Mouse (Mus musculus) intestine, embryonic 16.5 days (tissue): Measurements from ENCODE around the gene Ccdc85c. TPM values are rescaled to one million over a fixed set of nuclear protein-coding genes. Genes with fewer than 3 reads are reported as not detected.

Experiments used
- ATAC-seq: fragments of 200-750 bp; cut with Nextera tagmentation; 2 replicates; pipeline ENCODE4 v1.8.0; 2017; ENCODE audit warnings: moderate TSS enrichment, moderate library complexity
- H3K27ac ChIP-seq: fragments of 300-500 bp; sonication (generic); 2 replicates; pipeline ENCODE4 v1.5.1; 2014; ENCODE audit warnings: mild to moderate bottlenecking, low read length
- H3K27me3 ChIP-seq: fragments of 300-500 bp; sonication (generic); replicated peaks from 2 replicates; pipeline ENCODE4 v1.6.1; 2014; ENCODE audit warnings: low read length, control low read depth, mixed read lengths; ENCODE audit not compliant: control insufficient read depth, insufficient read depth
- H3K36me3 ChIP-seq: fragments of 300-500 bp; sonication (generic); 2 replicates; pipeline ENCODE4 v1.6.1; 2014; ENCODE audit warnings: low read length, control low read depth; ENCODE audit not compliant: control insufficient read depth, insufficient read depth
- H3K4me1 ChIP-seq: fragments of 300-500 bp; sonication (generic); 2 replicates; pipeline ENCODE4 v1.6.1; 2014; ENCODE audit warnings: low read length, control low read depth, mixed read lengths; ENCODE audit not compliant: control insufficient read depth, insufficient read depth
- H3K4me2 ChIP-seq: fragments of 300-500 bp; sonication (generic); 2 replicates; pipeline ENCODE4 v1.6.1; 2014; ENCODE audit warnings: low read depth, low read length, control low read depth
- H3K4me3 ChIP-seq: fragments of 300-500 bp; sonication (generic); 2 replicates; pipeline ENCODE4 v1.5.1; 2014; ENCODE audit warnings: mild to moderate bottlenecking, low read length
- H3K9ac ChIP-seq: fragments of 300-500 bp; sonication (generic); 2 replicates; pipeline ENCODE4 v1.6.1; 2014; ENCODE audit warnings: low read depth, low read length
- H3K9me3 ChIP-seq: fragments of 300-500 bp; sonication (generic); 2 replicates; pipeline ENCODE4 v1.6.1; 2016; ENCODE audit warnings: low read length, control low read depth; ENCODE audit not compliant: control insufficient read depth
- WGBS: fragments of 180-500 bp; shearing (Covaris S2); extraction: QIAGEN DNeasy Blood & Tissue Kit; methylation state at CpG from one replicate; pipeline ENCODE4 v1.1.7; 2014; 5-methylcytosine and 5-hydroxymethylcytosine counted together
- polyA plus RNA-seq: library from polyadenylated mRNA; unstranded; fragments of >200 nt; fragmentation: Nextera tagmentation; extraction: Ambion mirVana; gene quantifications from 2 replicates; pipeline ENCODE4 v1.2.1, GENCODE M21; 2015

Gene Ccdc85c
- polyA plus RNA-seq, 1 experiment from 2014 or later, result 4.8 TPM

DNA sequence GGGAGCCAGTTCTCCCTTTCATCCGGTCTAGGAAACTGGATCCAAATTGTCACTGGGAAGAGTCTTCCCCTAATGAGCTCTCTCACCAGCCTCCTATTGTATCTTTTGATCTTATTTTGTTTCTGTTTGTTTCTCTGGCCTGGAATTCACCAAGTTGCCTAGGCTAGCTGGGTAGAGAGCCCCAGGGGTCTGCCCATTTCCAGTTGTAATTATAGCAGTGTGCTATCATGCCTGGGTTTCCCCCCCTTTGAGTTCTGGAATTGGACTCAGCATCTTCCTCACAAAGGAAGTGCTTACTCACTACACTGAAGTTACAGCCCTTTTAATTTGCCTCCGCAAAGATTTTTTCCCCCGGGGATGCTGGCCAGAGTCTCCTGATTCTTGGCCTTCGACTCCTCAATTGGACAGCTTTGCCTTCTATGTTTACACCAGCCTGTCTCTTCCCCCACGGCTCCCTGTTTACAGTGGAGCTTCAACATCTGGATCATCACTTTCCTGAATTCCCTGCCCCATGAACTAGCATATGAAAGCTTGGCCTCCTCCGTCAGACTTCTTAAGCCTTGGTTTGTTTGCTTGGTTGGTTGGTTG lies 28.6 kb upstream of the Ccdc85c start:
- H3K36me3 ChIP-seq, result no peaks in the 10 kb centered on the region
- WGBS, result 43% methylated on average over 6 of the region's 6 CpGs
- H3K4me2 ChIP-seq, result no peak overlapping the region
- H3K4me3 ChIP-seq, result no peak overlapping the region
- H3K9me3 ChIP-seq, result no peaks in the 10 kb centered on the region
- no peak overlapping the region for H3K9ac ChIP-seq
- H3K27ac ChIP-seq, result peak overlapping the region; percentile 49; the same call in 1 of the 2 replicates
- no peaks in the 10 kb centered on the region; the same call in 1 of the 2 replicates for H3K27me3 ChIP-seq
- peaks cover 5% of the 10 kb centered on the region; the same call in 1 of the 2 replicates for H3K4me1 ChIP-seq
- no peak for ATAC-seq

DNA sequence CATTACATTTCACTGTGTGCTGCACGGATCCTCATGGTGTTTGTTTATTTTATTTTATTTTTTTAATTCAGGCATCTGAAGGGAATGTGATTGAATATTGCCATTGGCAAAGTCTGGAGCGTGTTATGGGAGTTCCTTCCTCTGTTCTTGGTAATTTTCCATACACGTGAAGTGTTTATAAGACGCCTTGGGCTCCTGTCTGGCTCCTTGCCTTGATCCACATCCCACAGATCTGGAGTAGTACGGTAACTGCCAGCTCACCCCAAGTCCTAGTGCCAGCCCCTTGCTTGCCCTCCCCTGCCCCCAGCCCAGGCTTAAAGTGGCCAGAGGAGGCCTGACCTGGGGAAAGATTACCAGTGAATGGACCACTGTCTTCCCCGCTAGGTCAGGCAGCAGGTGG lies 25.8 kb upstream of the Ccdc85c start:
- Histone ChIP-seq H3K9me3 (no peaks in the 10 kb centered on the region), H3K4me3 (no peak overlapping the region), H3K9ac (no peak overlapping the region), H3K4me1 (peaks cover 5% of the 10 kb centered on the region; the same call in 1 of the 2 replicates), H3K4me2 (no peak overlapping the region), H3K27ac (no peak overlapping the region), H3K36me3 (no peaks in the 10 kb centered on the region), H3K27me3 (no peaks in the 10 kb centered on the region; the same call in 1 of the 2 replicates)
- no peak for ATAC-seq
- 58% methylated on average over 6 of the region's 6 CpGs for WGBS

DNA sequence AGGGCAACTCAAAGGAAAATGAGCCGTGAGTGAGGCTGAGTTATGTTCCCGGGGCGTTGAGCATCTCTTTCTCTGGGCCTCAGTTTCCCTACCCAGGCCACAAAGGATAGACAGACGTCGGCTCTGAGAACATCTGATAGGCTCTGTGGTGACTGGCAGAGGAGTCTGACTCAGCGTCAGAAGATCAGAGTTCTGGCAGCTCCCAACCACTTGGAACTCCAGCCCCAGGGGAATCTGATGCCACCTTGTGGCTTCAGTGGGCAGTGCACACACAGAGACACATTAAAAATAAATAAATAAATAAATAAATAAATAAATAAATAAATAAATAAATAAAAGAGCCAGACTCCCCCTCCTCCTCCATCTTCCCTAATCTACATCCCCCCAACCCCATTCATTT lies 21.8 kb upstream of the Ccdc85c start:
- H3K9ac ChIP-seq, result no peak overlapping the region
- no peaks in the 10 kb centered on the region for H3K36me3 ChIP-seq
- no peak overlapping the region for H3K4me2 ChIP-seq
- ATAC-seq, result no peak
- no peaks in the 10 kb centered on the region for H3K27me3 ChIP-seq
- H3K27ac ChIP-seq, result no peak overlapping the region
- no peaks in the 10 kb centered on the region for H3K9me3 ChIP-seq
- peaks cover 5% of the 10 kb centered on the region; the same call in 1 of the 2 replicates for H3K4me1 ChIP-seq
- H3K4me3 ChIP-seq, result no peak overlapping the region
- WGBS, result 82% methylated on average over 6 of the region's 6 CpGs

DNA sequence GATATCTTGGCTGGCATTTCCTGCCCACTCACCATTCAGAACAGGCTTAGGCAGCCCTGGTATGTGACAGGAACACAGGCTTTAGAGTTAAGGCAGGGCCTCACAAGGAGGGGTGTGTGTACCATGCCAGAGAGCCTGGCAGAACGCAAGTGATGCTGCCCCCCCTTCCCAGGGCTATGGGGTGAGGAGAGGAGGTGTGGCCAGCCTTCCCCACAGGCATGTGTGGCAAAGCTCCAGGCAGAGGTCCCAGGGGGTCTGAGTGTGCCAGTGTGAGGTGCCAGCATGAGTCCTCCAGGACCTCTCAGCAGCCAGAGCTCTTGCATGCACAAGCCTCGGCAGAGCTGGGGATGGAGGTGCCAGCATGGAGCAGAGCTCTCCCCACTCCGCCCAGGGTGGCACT lies 19.4 kb upstream of the Ccdc85c start:
- WGBS, result 76% methylated on average over 3 of the region's 3 CpGs
- no peak for ATAC-seq

DNA sequence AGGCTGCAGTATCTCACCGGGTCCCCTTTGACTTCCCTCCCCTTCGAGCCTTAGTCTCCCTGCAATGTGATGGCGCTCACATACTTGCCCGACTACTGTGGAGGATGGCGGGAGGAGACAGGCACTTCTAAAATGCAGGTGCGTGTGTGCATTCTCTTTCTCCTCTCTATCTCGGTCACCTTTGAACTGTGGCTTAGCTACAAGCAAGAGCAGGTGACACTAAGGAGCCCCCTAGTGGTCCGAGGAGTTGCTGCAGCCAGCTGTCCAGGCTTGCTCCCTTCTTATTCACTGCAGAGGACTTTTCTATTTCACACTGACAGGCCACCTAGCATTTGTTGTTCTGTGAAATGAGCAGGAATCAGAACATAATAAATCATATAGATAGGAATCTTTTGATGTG lies 17.7 kb upstream of the Ccdc85c start:
- ATAC-seq, result peak; percentile 76
- 3% methylated on average over 8 of the region's 8 CpGs for WGBS
- Histone ChIP-seq H3K4me2 (peak overlapping the region; percentile 33; the same call in 1 of the 2 replicates), H3K9me3 (no peaks in the 10 kb centered on the region), H3K27me3 (no peaks in the 10 kb centered on the region), H3K4me1 (peaks cover 5% of the 10 kb centered on the region; the same call in 1 of the 2 replicates), H3K27ac (no peak overlapping the region), H3K4me3 (no peak overlapping the region), H3K9ac (no peak overlapping the region; the same call in 1 of the 2 replicates), H3K36me3 (no peaks in the 10 kb centered on the region)

More for the DNA sequence above, 19.4 kb upstream of the Ccdc85c start:
- Histone ChIP-seq H3K36me3 (no peaks in the 10 kb centered on the region), H3K9me3 (no peaks in the 10 kb centered on the region), H3K27ac (no peak overlapping the region), H3K4me1 (peaks cover 5% of the 10 kb centered on the region; the same call in 1 of the 2 replicates), H3K4me3 (no peak overlapping the region), H3K9ac (no peak overlapping the region), H3K27me3 (no peaks in the 10 kb centered on the region), H3K4me2 (no peak overlapping the region)

DNA sequence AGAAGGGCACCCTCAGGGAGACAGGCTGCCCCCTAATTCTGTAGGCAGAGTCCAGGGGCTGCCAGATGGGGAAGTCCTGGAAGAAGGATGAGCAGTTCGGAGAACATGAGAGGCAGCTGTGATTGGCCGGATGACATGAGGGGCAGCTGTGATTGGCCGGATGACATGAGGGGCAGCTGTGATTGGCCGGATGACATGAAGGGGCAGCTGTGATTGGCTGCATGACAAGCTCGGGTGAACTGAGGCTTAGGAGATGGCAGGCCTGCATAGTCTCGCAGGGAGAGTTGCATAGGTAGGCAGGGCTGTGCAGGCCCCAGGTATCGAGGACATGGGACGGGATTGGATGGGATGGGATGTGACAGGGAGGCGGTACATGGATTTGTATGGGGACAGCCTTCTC lies 17.2 kb upstream of the Ccdc85c start:
- Histone ChIP-seq H3K9me3 (no peaks in the 10 kb centered on the region), H3K36me3 (no peaks in the 10 kb centered on the region), H3K9ac (no peak overlapping the region), H3K27ac (no peak overlapping the region), H3K4me1 (peaks cover 5% of the 10 kb centered on the region; the same call in 1 of the 2 replicates), H3K27me3 (no peaks in the 10 kb centered on the region), H3K4me3 (no peak overlapping the region), H3K4me2 (0 out of 2 replicates have a peak overlapping the region, but pooled peaks have one; percentile 33)
- ATAC-seq, result peak; percentile 72
- 27% methylated on average over 9 of the region's 9 CpGs for WGBS

DNA sequence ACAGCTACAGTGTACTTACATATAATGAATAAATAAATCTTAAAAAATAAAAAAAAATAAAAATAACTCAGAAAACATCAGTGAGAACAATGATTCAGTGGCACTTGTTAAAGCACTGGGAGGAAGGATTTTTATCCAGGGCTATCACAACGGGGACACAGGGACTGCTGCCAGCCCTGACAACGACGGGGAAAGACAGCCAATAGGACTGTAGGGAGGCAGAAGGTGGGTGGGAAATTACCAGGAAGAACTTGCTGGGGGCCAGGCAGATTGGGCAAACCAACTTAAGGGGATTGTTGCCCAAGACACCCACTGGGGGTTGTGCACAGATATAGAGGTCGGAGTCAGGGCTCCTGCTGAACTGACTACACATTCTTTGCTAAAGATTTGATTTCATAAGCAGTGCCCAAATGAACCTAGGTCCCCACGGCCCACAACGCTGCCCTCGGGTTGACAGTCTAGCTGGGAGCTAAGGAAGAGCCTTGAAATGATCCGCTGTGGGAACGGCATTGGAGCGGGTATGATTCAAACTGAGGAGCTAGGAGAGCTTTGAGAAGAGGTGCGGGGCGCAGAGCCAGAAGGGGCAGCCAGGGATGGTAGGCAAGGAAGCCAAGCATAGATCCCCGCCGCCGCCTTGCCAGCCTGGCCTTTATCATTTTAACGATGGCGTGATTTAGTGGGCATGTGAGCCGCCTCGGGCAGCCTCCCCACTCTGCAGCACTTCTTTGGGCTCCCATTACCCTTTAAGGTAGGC lies 13.1 kb upstream of the Ccdc85c start:
- no peak for ATAC-seq
- no peaks in the 10 kb centered on the region for H3K36me3 ChIP-seq
- WGBS, result 72% methylated on average over 19 of the region's 19 CpGs
- peaks cover 13% of the 10 kb centered on the region for H3K4me1 ChIP-seq
- H3K27ac ChIP-seq, result no peak overlapping the region
- H3K27me3 ChIP-seq, result no peaks in the 10 kb centered on the region
- H3K4me2 ChIP-seq, result no peak overlapping the region
- H3K9ac ChIP-seq, result no peak overlapping the region
- H3K4me3 ChIP-seq, result no peak overlapping the region
- H3K9me3 ChIP-seq, result no peaks in the 10 kb centered on the region

DNA sequence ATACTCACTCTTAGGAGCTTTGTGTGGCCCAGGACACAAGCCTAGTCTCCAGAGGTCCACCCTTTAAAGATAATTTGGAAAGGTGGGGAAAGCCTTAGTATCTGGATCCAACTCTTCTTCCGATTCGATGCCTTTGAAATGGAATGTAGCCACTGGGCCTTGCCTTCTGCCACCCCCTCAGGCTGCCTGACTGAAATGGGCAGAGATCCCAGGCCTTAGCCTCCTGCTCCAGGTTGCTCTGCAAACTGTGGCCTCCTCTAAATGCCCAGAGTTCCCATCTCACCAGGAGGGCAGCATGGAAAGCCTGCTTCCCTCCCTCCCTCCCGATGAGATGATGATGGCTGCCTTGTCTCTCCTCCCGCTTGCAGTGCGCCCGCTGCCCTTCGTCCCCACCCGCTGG lies 11.8 kb upstream of the Ccdc85c start:
- Histone ChIP-seq H3K36me3 (no peaks in the 10 kb centered on the region), H3K4me2 (no peak overlapping the region), H3K9ac (no peak overlapping the region), H3K27me3 (no peaks in the 10 kb centered on the region), H3K27ac (no peak overlapping the region), H3K4me3 (no peak overlapping the region), H3K9me3 (no peaks in the 10 kb centered on the region), H3K4me1 (peaks cover 8% of the 10 kb centered on the region)
- no peak for ATAC-seq
- 93% methylated on average over 8 of the region's 8 CpGs for WGBS

DNA sequence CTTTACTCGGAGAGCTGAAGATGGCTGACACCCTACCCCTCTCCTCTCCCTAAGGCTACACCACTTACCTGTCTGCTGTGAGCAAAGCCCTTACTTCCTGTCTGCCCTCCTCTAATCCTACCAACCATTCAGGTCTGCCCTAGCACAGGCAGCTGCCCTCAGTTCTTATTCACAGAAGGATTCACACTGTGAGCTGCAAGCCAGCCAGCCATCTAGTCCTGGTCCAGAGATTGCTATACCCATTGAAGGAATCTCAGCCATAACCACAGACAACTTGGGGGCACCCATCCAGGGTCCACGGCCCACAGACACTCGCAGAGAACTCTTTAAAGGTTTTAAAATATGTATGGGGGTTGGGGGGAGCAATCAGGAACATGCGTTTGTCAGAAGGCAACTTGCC lies 11.2 kb upstream of the Ccdc85c start:
- no peak overlapping the region for H3K27ac ChIP-seq
- no peaks in the 10 kb centered on the region for H3K27me3 ChIP-seq

More for the DNA sequence above, 11.2 kb upstream of the Ccdc85c start:
- no peak overlapping the region for H3K4me2 ChIP-seq
- H3K4me3 ChIP-seq, result no peak overlapping the region
- H3K4me1 ChIP-seq, result peaks cover 8% of the 10 kb centered on the region
- ATAC-seq, result no peak
- H3K36me3 ChIP-seq, result no peaks in the 10 kb centered on the region
- no peaks in the 10 kb centered on the region for H3K9me3 ChIP-seq
- no peak overlapping the region for H3K9ac ChIP-seq
- 72% methylated on average over 4 of the region's 4 CpGs for WGBS
